Mouse (Mus musculus) lung, postnatal 0 days (tissue): Measurements from ENCODE around the gene Ero1l.

Experiments
- CTCF ChIP-seq: IDR thresholded peaks from 2 replicates; pipeline ENCODE4 v1.5.1; 2016; ENCODE audit warnings: antibody characterized with exemption, mild to moderate bottlenecking
- EP300 ChIP-seq: IDR thresholded peaks from 2 replicates; pipeline ENCODE4 v1.6.1; 2016; ENCODE audit warnings: antibody characterized with exemption, mild to moderate bottlenecking, control low read depth

DNA sequence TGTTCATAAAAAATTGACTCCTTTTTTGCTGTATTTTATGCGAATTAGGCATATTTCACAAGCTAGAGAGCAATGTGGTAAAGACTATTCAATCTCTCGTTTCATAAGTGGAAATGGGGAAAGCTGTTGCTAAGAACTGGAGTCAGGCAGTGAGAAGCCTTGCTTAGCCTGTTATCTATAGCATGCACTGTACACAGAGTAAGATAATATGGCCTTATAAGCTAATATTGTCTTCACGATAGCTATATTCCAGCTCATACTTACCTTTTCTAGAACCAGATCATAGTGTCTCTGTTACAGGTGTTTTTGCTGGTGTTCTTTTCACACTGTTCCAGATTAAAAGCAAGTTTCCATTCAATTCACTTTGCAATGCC, 653 bp upstream of the Ero1l start:
- TF ChIP-seq CTCF = no peak
- no peak for TF ChIP-seq EP300
